Mouse (Mus musculus) T-cell, adult 66 days (primary cell): ENCODE measurements around the gene Zkscan7. TPM values are rescaled to one million over a fixed set of nuclear protein-coding genes. Genes with fewer than 3 reads are reported as not detected.

Experiments
- total RNA-seq, 2 experiments: library from RNA; stranded (reverse); gene quantifications; 3 replicates in 1 of 2; 4 replicates in 1 of 2; pipeline ENCODE4 v1.2.4; 2023

Gene Zkscan7
- total RNA-seq: 1 to 10 TPM; 5.2 to 6.1 TPM

DNA sequence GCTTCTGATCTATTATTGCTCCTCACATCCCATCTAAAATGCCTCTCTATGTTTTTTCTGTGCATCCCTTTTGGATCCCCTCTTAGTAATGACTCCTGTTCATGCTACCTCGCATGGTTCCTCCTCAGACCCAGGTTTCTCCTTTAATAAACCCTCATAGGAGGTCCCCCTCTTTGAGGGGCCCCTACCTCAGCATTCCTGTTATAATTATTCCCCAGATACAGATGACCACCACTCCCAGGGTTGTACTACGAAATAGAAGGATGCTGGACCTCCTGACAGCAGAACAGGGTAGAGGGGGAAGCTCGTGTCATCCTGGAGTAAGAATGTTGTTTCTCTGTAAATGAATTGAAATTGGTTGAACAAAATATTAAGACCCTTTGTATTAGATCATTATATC is at the start of gene Zkscan7:
Gene Zkscan7 (plus strand): TSS at position 301 of the 400 bp plus-strand sequence.

DNA sequence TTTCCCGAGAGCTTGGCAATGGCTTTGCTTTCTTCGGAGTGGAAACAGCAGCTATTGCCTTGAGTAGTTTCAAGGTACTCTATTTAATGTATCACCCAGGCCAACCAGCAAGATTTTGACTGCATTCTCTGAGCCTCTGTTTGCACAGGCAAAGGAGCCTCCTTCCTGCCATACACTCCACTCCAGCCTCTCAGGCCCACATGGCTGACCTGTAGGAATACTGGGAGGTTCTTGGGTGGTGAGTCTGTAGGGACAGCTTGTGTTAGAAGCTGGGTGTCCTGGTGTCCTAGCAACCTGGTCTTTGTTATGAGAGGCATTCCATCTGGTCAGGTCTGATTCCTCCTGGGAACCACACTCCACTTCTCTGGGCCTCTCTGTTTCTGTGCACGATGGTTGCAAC is 41.7 kb upstream of the Zkscan7 start, which contains the start of gene Gm35549:
Gene Gm35549 (minus strand): TSS at position 276 of the 400 bp plus-strand sequence.

DNA sequence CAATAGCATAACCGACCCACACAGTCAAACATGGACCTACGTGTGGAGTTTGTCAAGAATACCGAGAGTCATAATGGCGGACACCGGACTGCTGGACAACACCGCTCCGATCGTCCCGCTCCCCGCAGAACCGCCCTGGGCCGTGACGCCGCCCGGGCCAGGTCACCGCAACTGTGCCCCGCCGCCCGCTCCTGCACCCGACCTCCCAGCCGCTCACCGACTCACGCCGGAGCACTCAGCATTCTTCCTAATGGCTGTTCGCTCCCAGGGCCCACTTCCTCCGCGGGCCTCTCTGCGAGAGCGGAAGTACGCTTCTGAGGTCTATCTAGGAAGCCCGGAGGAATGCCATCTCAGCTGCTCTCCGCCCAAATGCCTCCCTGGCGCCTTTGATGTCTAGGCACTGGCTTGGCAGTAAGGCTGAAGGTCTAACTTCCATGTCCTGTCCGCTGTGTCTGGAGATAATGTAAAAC is 19.8 kb upstream of the Zkscan7 start, which contains the start of gene Zfp445:
Gene Zfp445 (minus strand): TSS at position 310 of the 470 bp plus-strand sequence.

DNA sequence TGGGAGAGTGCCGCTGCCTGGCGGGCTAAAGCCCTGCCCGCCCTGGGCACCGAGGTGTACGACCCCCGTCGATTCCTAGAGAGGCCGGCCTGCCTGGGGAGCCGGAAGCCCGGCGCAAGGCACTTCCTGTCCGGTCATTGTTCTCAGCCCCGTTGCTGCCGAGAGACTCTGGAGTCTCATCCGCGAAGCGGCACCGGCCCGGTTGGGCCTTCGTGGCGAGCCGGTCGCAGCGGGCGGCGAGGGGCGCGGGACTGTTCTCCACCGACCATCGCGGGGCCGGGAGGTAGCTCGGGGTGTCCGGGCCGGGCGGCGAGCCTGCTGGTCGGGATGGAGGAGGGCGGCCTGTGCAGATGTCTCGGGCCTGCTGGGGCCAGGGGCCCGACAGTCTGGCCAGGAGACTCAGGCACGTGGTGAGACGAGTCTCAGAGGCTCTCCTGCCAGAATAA is 37.5 kb downstream of the Zkscan7 start, which contains the start of gene Zfp105:
Gene Zfp105 (plus strand): TSS at position 137 of the 446 bp plus-strand sequence.

Other genes starting within 250 kb of the Zkscan7 start
- gene Topaz1, start 138.3 kb upstream of the Zkscan7 start, total RNA-seq: not detected
- 10 to 100 TPM; 15.2 to 19.0 TPM for gene Tcaim, start 80.1 kb upstream of the Zkscan7 start, total RNA-seq
- not detected for gene Gm35549, start 41.6 kb upstream of the Zkscan7 start, total RNA-seq
- 100 to 1,000 TPM; 136 to 137 TPM for gene Zfp445, start 19.7 kb upstream of the Zkscan7 start, total RNA-seq
- gene Zfp105, start 37.4 kb downstream of the Zkscan7 start, total RNA-seq: not detected
- gene 1110059G10Rik, start 65.3 kb downstream of the Zkscan7 start, total RNA-seq: 10 to 100 TPM; 42.5 to 43.6 TPM
- gene Kif15, start 65.4 kb downstream of the Zkscan7 start, total RNA-seq: 10 to 100 TPM in 1 of 2 experiments, 1 to 10 TPM in 1; 2.3 to 10.9 TPM
- gene Tmem42, start 135.6 kb downstream of the Zkscan7 start, total RNA-seq: 10 to 100 TPM; 17.7 to 21.4 TPM
- gene Tgm4, start 149.0 kb downstream of the Zkscan7 start, total RNA-seq: 1 to 10 TPM in 1 of 2 experiments, under 1 TPM in 1; 0.96 to 4.1 TPM
- 10 to 100 TPM; 56.6 to 57.0 TPM for gene Zdhhc3, start 227.5 kb downstream of the Zkscan7 start, total RNA-seq
- 10 to 100 TPM; 50.1 to 62.1 TPM for gene Exosc7, start 227.5 kb downstream of the Zkscan7 start, total RNA-seq